Mouse (Mus musculus) splenic B cell, adult 2 months (primary cell): ENCODE data around the gene Ascl5.

Experiments
- DNase-seq: peaks from one replicate; pipeline ENCODE4 v3.0.0-alpha.2; 2011; ENCODE audit warnings: low read depth, low spot score
- H3K27me3 ChIP-seq: 2 replicates; pipeline ENCODE4 v1.6.1; 2012; ENCODE audit warnings: mild to moderate bottlenecking, low read length, moderate library complexity, mixed read lengths; ENCODE audit not compliant: control insufficient read depth, poor library complexity, insufficient read depth, severe bottlenecking
- H3K36me3 ChIP-seq: 2 replicates; pipeline ENCODE4 v1.6.1; 2012; ENCODE audit warnings: mild to moderate bottlenecking, low read length, moderate library complexity, mixed read lengths; ENCODE audit not compliant: control insufficient read depth, poor library complexity, insufficient read depth, severe bottlenecking

Ascl5 gene

GRCm38 (mm10) chr1:136032961-136033360 is 17.6 kb upstream of the Ascl5 start:
- H3K36me3 ChIP-seq: no peaks in the 10 kb centered on the region; the same call in 1 of the 2 replicates
- DNase-seq: no peak

GRCm38 (mm10) chr1:136038746-136039538 is 11.7 kb upstream of the Ascl5 start:
- H3K36me3 ChIP-seq: no peaks in the 10 kb centered on the region
- H3K27me3 ChIP-seq: no peaks in the 10 kb centered on the region
- DNase-seq: no peak

More at GRCm38 (mm10) chr1:136032961-136033360, 17.6 kb upstream of the Ascl5 start:
- no peaks in the 10 kb centered on the region for H3K27me3 ChIP-seq

GRCm38 (mm10) chr1:136040452-136040851 is 10.2 kb upstream of the Ascl5 start:
- no peak for DNase-seq
- H3K36me3 ChIP-seq: no peaks in the 10 kb centered on the region
- no peaks in the 10 kb centered on the region for H3K27me3 ChIP-seq

GRCm38 (mm10) chr1:136040874-136041273 is 9.7 kb upstream of the Ascl5 start:
- H3K36me3 ChIP-seq: no peaks in the 10 kb centered on the region
- no peaks in the 10 kb centered on the region for H3K27me3 ChIP-seq
- DNase-seq: no peak

- H3K27me3 ChIP-seq: 0 out of 2 replicates have a peak, but pooled peaks cover 2% of the 10 kb centered on the region
- peak; percentile 70 for DNase-seq
- H3K36me3 ChIP-seq: no peaks in the 10 kb centered on the region
Observed at GRCm38 (mm10) chr1:136045774-136046173, 4.8 kb upstream of the Ascl5 start.

- 0 out of 2 replicates have a peak, but pooled peaks cover 2% of the 10 kb centered on the region for H3K27me3 ChIP-seq
- no peaks in the 10 kb centered on the region for H3K36me3 ChIP-seq
- DNase-seq: peak; percentile 29
Observed at GRCm38 (mm10) chr1:136047432-136047831, 3.2 kb upstream of the Ascl5 start.

GRCm38 (mm10) chr1:136047894-136048293 is 2.7 kb upstream of the Ascl5 start:
- Histone ChIP-seq H3K36me3 (no peaks in the 10 kb centered on the region), H3K27me3 (0 out of 2 replicates have a peak, but pooled peaks cover 2% of the 10 kb centered on the region)
- DNase-seq: no peak

GRCm38 (mm10) chr1:136051013-136051315 is 360 bp downstream of the Ascl5 start:
- 0 out of 2 replicates have a peak, but pooled peaks cover 2% of the 10 kb centered on the region for H3K27me3 ChIP-seq
- peak; percentile 12 for DNase-seq
- H3K36me3 ChIP-seq: no peaks in the 10 kb centered on the region

- peak; percentile 41 for DNase-seq
Observed at GRCm38 (mm10) chr1:136051465-136051864, 861 bp downstream of the Ascl5 start.

GRCm38 (mm10) chr1:136052547-136052946 is 1.9 kb downstream of the Ascl5 start, which contains the start of gene Cacna1s:
Gene Cacna1s (plus strand): TSS chr1:136052750.
- DNase-seq: no peak
- H3K36me3 ChIP-seq: no peaks in the 10 kb centered on the region
- no peaks in the 10 kb centered on the region for H3K27me3 ChIP-seq

More at GRCm38 (mm10) chr1:136051465-136051864, 861 bp downstream of the Ascl5 start:
- H3K27me3 ChIP-seq: 0 out of 2 replicates have a peak, but pooled peaks cover 2% of the 10 kb centered on the region
- H3K36me3 ChIP-seq: no peaks in the 10 kb centered on the region

- DNase-seq: no peak
- Histone ChIP-seq H3K27me3 (no peaks in the 10 kb centered on the region), H3K36me3 (no peaks in the 10 kb centered on the region)
Observed at GRCm38 (mm10) chr1:136055771-136056170, 5.2 kb downstream of the Ascl5 start.

- no peaks in the 10 kb centered on the region for H3K36me3 ChIP-seq
- no peak for DNase-seq
- H3K27me3 ChIP-seq: no peaks in the 10 kb centered on the region
Observed at GRCm38 (mm10) chr1:136058594-136058993, 8.0 kb downstream of the Ascl5 start.

- no peak for DNase-seq
- Histone ChIP-seq H3K36me3 (no peaks in the 10 kb centered on the region), H3K27me3 (no peaks in the 10 kb centered on the region)
Observed at GRCm38 (mm10) chr1:136061041-136061789, 10.6 kb downstream of the Ascl5 start.

- DNase-seq: no peak
- no peaks in the 10 kb centered on the region for H3K36me3 ChIP-seq
- H3K27me3 ChIP-seq: no peaks in the 10 kb centered on the region
Observed at GRCm38 (mm10) chr1:136061790-136062141, 11.2 kb downstream of the Ascl5 start.

- Histone ChIP-seq H3K36me3 (no peaks in the 10 kb centered on the region), H3K27me3 (no peaks in the 10 kb centered on the region)
- DNase-seq: no peak
Observed at GRCm38 (mm10) chr1:136063991-136064390, 13.4 kb downstream of the Ascl5 start.
